Mouse (Mus musculus) cerebellum, adult 18-20 months (tissue): ENCODE measurements around the gene Eno3.

Source experiments
- DNase-seq, 2 experiments: peaks; one replicate each; pipeline ENCODE4 v3.0.0; 2021

The Eno3 gene

DNA sequence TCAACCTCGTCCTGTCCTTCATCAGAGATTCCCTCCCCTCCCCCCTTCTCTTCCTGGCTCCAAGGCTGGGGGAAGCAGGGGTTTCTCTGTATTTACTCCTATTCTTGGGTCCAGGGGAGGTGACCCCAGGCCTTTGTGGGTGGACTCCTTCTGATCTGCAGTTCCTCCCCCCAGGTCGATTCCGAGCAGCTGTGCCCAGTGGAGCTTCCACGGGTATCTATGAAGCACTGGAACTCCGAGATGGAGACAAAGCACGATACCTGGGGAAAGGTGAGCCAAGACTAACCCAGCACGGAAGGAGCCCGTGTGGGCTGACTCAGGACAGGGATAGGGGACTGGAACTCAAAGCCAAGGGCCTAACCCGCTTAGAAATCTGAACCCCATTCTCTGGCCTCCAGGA is 989 bp downstream of the Eno3 start:
- DNase-seq: no peak

GRCm38 (mm10) chr11:70658521-70658920 is 1.5 kb downstream of the Eno3 start:
- no peak for DNase-seq

GRCm38 (mm10) chr11:70658942-70659341 is 1.9 kb downstream of the Eno3 start:
- DNase-seq: no peak

- DNase-seq: no peak
These were observed 3.6 kb downstream of the Eno3 start for GRCm38 (mm10) chr11:70660571-70660970.

GRCm38 (mm10) chr11:70663101-70663500 is 6.1 kb downstream of the Eno3 start:
- no peak for DNase-seq

GRCm38 (mm10) chr11:70663957-70664356 is 7.0 kb downstream of the Eno3 start:
- no peak for DNase-seq

DNA sequence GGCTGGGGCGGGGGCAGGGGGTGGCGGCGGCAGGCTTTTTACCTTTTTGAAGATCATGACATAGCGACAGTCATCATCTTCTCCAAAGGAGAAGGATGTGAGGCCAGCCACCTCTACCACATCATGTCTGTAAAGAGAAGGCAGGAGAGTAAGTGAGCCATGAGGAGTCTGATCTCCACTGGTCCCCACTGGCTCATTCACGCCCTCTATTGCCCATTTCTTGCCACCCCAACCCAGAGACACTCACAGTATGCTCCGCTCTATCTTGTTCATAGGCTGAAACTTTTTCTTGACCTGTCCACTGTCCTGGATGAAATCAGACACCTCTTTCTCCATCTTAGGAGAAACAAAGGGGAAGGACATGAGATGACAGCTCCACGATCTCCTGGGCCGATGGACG is 7.7 kb downstream of the Eno3 start:
- no peak for DNase-seq

- DNase-seq: no peak
These were observed 9.7 kb downstream of the Eno3 start for GRCm38 (mm10) chr11:70666687-70667086.

DNA sequence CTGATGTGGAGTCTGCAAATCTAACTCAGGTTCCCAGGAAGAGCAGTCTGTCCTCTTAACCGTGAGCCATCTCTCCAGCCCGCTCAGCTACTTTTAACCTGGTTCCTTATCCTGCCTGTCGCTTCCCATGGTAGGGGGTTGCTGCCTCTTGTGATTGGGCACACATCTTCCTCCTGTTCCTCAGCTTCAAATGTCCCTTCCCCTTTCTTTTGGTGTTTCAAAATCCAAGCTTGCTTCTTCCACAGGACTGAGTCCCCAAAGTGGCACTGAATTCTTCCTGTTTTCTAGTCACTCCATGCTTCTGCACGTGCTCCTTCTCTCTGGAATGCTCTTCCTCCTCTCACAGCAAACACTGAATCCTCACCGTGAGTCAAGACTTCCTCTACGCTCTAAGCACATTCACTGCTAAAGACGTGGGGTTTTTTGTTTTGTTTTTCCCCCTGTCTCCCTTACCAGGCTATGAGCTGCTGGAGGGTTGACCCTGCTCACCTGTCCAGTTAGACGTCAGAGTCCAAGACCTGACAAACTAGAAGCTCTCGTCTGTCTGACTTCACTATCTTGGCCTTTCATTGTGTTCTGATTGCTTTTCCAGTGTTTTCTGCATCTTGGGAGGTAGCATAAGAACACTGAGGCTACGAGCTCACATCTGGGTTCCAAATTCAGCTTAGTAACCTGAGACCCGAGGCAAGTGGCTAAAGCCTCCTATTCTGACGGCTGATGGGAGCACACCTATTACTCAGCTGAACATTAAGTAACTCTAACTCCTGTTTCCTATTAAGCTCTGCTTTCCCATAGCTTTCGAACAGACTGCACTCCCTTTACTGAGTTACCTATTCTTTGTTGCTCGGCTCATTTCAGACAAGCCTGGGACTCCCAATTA is 10.5 kb downstream of the Eno3 start:
- no peak for DNase-seq

DNA sequence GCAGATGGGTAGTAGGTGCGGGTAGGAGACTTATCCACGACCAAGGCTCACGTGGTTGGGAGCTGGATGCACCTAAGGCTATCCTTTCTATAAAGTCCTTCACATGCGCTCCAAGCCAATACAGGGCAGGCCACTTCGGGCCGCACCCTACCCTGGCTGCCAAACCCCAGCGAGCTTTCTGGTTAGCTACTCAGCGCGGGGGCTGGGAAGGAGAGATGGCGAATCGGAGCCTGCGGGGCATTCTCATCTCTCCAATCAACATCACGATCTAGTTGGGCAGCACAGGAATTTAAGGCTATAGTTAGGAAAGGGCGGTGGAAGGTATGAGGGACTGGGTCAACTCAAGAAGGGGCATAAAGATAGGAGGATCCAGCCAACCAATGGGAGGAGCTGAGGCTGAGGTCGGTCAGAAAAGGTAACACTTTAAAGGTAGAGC is 11.4 kb downstream of the Eno3 start:
- DNase-seq: no peak

DNA sequence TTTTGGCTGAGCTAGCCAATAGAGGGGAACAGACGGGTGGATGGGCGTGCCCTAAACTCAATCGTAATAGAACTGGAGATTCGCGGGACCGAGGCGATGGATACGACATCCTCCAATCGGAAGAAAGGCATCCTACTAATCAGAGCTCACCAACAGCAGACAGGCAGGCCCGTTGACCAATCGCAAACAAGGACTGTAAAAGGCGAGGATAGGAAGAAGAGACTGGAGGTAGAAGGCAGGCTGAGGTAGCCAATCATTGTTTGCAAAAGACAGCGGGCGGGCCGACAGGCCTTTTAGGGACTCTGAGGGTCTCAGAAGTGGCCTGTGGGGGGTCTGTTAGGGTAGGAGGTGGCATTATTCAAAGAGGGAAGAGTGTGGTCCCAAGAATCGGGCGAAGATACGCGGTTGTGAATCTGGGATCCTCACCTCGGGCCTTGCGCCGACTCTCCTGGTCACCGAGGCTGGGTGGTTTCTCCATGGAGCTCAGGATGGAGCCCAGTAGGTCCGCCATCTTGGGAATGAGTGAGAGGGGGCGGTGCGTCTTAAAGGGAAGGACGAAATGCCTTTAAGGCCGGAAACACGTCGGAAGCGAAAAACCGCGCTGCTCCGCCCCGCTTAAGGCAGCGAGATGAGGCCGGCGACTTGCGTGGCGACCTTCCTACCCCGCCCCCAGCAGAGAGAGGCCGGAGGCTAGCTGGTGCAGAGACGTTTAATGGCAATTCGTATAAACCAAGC is 11.9 kb downstream of the Eno3 start, which contains the start of gene Spag7:
TSS of gene Spag7 (minus strand) at position 646 of the 735 bp plus-strand sequence.
- peak; percentile 94 to 100 for DNase-seq

DNA sequence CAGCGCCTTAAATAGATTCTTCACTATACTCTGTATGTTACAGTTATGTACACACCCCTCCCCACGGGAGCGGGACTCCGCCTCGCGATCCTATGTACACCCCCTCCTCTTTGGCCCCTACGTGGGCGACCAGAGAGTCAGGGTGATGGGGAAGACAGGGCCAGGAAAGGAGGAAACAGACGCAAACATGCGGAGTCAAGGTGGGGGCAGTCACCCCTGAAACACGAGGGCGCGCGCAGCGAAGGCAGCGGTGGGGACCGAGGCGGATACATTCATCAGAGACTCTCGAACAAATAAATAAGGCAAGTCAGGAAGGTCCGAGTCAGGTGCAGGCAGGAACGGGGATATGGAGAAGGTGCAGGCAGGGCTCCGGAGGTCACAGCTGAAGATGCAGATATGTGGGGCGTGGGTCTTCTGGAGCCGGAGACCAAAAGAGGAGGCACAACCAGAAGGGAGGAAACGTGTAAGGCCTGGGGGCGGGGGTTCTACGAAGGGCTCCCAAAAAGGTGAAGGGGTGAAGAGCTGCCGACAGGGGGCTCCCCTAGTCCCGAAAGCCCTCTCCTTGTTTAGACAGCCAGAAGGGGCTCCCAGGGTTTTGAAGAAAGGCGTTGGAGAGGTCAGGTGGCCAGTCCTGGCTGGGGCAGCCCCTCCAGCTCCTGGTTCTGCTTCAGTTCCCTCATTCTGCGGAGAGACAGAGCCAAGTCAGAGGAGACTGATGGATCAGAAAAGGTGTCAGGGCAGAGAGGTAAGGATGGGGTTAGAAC is 12.8 kb downstream of the Eno3 start:
- peak; percentile 73 to 76 for DNase-seq

- peak in 1 of 2 experiments; percentile 33 for DNase-seq
These were observed 13.5 kb downstream of the Eno3 start for GRCm38 (mm10) chr11:70670483-70670882.

DNA sequence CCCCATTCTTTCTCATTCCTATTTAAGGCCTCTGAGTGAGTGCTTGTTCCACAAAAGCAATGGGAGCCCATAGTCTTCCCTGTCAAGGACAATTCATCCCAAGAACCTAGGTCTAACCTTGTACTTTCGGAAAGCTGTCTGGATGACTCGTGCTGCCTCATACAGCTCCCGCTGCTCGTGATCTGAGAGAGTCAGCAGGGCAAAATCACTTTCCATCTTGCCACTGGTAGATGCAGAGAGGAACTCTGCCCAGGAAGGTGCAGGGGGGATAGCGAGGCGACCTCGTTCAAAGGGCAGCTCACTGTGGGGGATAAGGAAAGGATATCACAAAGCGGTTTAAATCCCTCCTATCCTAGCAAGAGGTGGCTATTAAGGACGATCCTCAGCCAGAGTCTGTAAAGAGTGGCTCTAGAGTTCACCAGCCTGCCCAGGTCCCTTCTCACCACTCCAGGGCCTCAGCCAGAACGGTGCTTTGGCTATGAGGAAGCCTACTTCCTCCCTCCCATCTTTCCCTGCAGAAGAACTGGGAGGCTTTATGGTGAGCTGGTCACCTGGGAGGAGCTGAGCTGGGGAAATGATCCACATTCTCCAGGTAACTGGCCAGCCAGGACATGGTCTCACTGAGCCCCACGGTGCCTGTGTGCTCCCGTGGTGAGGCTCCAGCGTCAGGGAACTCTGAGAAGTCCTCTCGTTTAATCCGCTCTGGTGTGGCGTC is 14.5 kb downstream of the Eno3 start:
- DNase-seq: no peak

- DNase-seq: no peak
These were observed 17.0 kb downstream of the Eno3 start for GRCm38 (mm10) chr11:70674014-70674413.

- no peak for DNase-seq
These were observed 17.5 kb downstream of the Eno3 start for GRCm38 (mm10) chr11:70674501-70674900.

DNA sequence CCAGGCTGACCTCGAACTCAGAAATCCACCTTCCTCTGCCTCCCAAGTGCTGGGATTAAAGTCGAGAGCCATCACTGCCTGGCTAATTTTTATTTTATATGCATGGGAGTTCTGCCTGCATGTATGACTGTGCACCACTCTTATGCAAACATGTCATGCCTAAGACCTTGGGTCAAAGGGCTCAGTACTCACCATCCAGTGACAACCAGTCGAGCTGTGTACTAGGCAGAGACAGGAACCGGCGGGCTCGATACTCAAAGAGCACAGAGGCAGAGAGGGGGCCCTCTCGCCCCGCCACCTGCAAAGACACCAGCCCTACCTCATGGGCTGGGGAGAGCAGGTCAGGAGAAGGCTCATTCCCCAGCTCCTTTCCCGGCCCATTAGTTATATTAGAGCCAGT is 21.1 kb downstream of the Eno3 start:
- DNase-seq: no peak

- no peak for DNase-seq
These were observed 21.6 kb downstream of the Eno3 start for GRCm38 (mm10) chr11:70678576-70678975.

DNA sequence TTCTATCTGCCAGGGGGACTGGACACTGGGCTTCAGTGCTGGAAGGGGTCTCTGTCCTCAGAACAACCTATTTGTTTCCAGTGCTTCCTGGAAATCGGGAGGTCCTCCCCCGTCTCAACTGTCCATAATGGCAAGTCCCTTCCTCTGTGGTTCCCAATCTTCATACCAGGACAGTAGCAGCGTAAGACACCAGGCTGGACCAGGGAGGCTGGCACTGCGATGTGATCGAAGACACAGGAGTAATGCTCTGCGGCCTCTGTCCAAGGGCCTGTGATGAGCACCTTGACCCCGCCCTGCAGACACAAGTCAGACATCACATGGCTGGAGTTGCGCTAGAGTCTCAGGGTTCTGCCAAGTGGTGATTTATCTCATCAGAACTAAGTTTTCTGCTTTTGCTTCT is 22.4 kb downstream of the Eno3 start:
- no peak for DNase-seq

DNA sequence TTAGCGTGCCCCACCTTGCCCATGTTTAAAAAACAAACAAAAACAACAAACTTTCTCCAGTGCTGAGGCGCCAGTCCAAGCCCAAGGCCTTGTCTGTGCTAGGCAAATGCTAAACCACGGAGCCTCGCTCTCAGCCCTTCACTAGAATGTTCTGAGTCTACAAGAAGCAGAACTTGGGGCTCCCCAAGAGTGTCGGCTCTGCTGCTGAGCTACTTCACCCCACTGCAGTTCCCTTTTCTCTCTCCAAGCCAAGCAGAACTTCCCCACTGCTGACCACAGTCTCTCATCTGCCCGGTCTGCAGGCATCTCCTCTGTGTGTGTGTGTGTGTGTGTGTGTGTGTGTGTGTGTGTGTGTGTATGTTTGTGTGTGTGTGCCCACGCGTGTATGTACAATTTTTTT is 22.9 kb downstream of the Eno3 start:
- DNase-seq: no peak

GRCm38 (mm10) chr11:70681170-70681569 is 24.2 kb downstream of the Eno3 start:
- no peak for DNase-seq

DNA sequence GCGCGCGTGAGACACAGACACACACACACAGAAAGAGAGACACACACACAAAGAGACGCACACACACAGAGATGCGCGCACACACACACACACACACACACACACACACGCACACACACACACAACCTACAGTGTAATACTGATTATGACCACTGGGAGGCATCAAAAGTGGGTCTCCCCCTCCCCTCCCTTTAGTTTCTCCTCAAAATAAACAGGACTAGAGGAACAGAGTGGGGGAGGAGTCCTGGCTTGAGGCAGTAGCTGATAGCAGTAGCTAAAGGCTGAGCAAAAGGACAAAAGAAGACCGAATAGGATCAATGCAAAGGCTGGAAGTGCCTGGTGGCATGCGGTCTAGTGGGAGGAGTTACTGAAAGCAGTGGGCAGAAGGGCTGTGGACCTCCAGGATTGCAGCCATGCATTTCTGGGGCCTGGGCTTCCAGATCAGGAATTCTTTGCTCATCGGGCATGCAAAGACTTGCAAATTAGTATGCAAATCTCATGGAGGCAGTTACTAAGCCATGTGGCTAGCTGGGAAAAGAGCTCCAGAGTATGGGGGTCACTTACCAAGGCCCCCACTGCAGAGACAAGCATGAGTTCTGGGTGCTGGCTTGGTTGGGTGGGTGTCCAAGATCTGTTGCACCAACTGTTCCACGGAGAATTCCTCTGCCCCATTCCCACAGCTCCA is 25.0 kb downstream of the Eno3 start:
- DNase-seq: no peak
